Mouse (Mus musculus): ENCODE data around the gene H2-Q7. TPM values are rescaled to one million over a fixed set of nuclear protein-coding genes. Genes with fewer than 3 reads are reported as not detected.

H2-Q7 gene
- polyA plus RNA-seq, 1 experiment from 2014 or later, result 10.0 TPM

GRCm38 (mm10) chr17:35490320-35490719 is 51.4 kb downstream of the H2-Q7 start:
- Histone ChIP-seq H3K4me3 (ENCODE audit: low read depth, low read length) (no peak overlapping the region), H3K27me3 (ENCODE audit: control insufficient read depth, insufficient read depth, low read length) (no peaks in the 10 kb centered on the region), H3K36me3 (ENCODE audit: control insufficient read depth, insufficient read depth, low read length) (no peaks in the 10 kb centered on the region), H3K27ac (ENCODE audit: low read depth, low read length) (no peak overlapping the region), H3K9ac (ENCODE audit: low read length) (no peak overlapping the region), H3K4me2 (no peak overlapping the region), H3K4me1 (ENCODE audit: control insufficient read depth, insufficient read depth, low read length) (no peaks in the 10 kb centered on the region), H3K9me3 (ENCODE audit: control insufficient read depth, low read length) (no peaks in the 10 kb centered on the region)
- DNase-seq (ENCODE audit: low spot score, missing footprints) (no peak), ATAC-seq (ENCODE audit: low FRiP score) (no peak)
- WGBS, result 54% methylated on average over 5 of the region's 5 CpGs

Other genes starting within 250 kb of the H2-Q7 start
- 0.41 TPM in 1 of 2 replicates, not detected in the other for gene Ltb, start 244.7 kb upstream of the H2-Q7 start, polyA plus RNA-seq (2014; fragmentation: Nextera tagmentation; extraction: Ambion mirVana)
- 0.26 TPM in 1 of 2 replicates, not detected in the other for gene Tnf, start 237.1 kb upstream of the H2-Q7 start, polyA plus RNA-seq (2014; fragmentation: Nextera tagmentation; extraction: Ambion mirVana)
- gene Lta, start 233.8 kb upstream of the H2-Q7 start, polyA plus RNA-seq (2014; fragmentation: Nextera tagmentation; extraction: Ambion mirVana), result not detected in 2 replicates
- not detected in 2 replicates for gene Gm16181, start 218.3 kb upstream of the H2-Q7 start, polyA plus RNA-seq (2014; fragmentation: Nextera tagmentation; extraction: Ambion mirVana)
- gene Atp6v1g2, start 205.5 kb upstream of the H2-Q7 start, polyA plus RNA-seq (2014; fragmentation: Nextera tagmentation; extraction: Ambion mirVana), result 17.0 and 17.8 TPM in 2 replicates
- 3.3 and 4.4 TPM in 2 replicates for gene Nfkbil1, start 203.4 kb upstream of the H2-Q7 start, polyA plus RNA-seq (2014; fragmentation: Nextera tagmentation; extraction: Ambion mirVana)
- gene Ddx39b, start 197.4 kb upstream of the H2-Q7 start, polyA plus RNA-seq (2014; fragmentation: Nextera tagmentation; extraction: Ambion mirVana), result 649 and 657 TPM in 2 replicates
- gene H2-D1, start 176.4 kb upstream of the H2-Q7 start, polyA plus RNA-seq (2014; fragmentation: Nextera tagmentation; extraction: Ambion mirVana), result 42.2 and 45.9 TPM in 2 replicates
- not detected in 2 replicates for gene H2-Q1, start 118.8 kb upstream of the H2-Q7 start, polyA plus RNA-seq (2014; fragmentation: Nextera tagmentation; extraction: Ambion mirVana)
- gene H2-Q2, start 96.9 kb upstream of the H2-Q7 start, polyA plus RNA-seq (2014; fragmentation: Nextera tagmentation; extraction: Ambion mirVana), result 0.22 and 0.34 TPM in 2 replicates
- gene H2-Q4, start 59.5 kb upstream of the H2-Q7 start, polyA plus RNA-seq (2014; fragmentation: Nextera tagmentation; extraction: Ambion mirVana), result 1.9 and 2.5 TPM in 2 replicates
- gene H2-Q6, start 14.3 kb upstream of the H2-Q7 start, polyA plus RNA-seq (2014; fragmentation: Nextera tagmentation; extraction: Ambion mirVana), result 0.33 and 0.93 TPM in 2 replicates
- 0.11 and 0.12 TPM in 2 replicates for gene H2-Q10, start 30.9 kb downstream of the H2-Q7 start, polyA plus RNA-seq (2014; fragmentation: Nextera tagmentation; extraction: Ambion mirVana)
- gene Pou5f1, start 66.9 kb downstream of the H2-Q7 start, polyA plus RNA-seq (2014; fragmentation: Nextera tagmentation; extraction: Ambion mirVana), result not detected in 2 replicates
- 56.7 and 57.7 TPM in 2 replicates for gene Tcf19, start 77.7 kb downstream of the H2-Q7 start, polyA plus RNA-seq (2014; fragmentation: Nextera tagmentation; extraction: Ambion mirVana)
- gene Cchcr1, start 77.9 kb downstream of the H2-Q7 start, polyA plus RNA-seq (2014; fragmentation: Nextera tagmentation; extraction: Ambion mirVana), result 8.9 and 10.8 TPM in 2 replicates
- 0.22 and 0.46 TPM in 2 replicates for gene Psors1c2, start 94.0 kb downstream of the H2-Q7 start, polyA plus RNA-seq (2014; fragmentation: Nextera tagmentation; extraction: Ambion mirVana)
- gene Cdsn, start 113.0 kb downstream of the H2-Q7 start, polyA plus RNA-seq (2014; fragmentation: Nextera tagmentation; extraction: Ambion mirVana), result 0.08 TPM in 1 of 2 replicates, not detected in the other
- gene 2300002M23Rik, start 128.3 kb downstream of the H2-Q7 start, polyA plus RNA-seq (2014; fragmentation: Nextera tagmentation; extraction: Ambion mirVana), result not detected in 2 replicates
- gene Sfta2, start 162.4 kb downstream of the H2-Q7 start, polyA plus RNA-seq (2014; fragmentation: Nextera tagmentation; extraction: Ambion mirVana), result not detected in 2 replicates
- not detected in 2 replicates for gene Gm9573, start 187.5 kb downstream of the H2-Q7 start, polyA plus RNA-seq (2014; fragmentation: Nextera tagmentation; extraction: Ambion mirVana)
- 0.14 TPM in 1 of 2 replicates, not detected in the other for gene Mucl3, start 204.5 kb downstream of the H2-Q7 start, polyA plus RNA-seq (2014; fragmentation: Nextera tagmentation; extraction: Ambion mirVana)
- 9.8 and 10.5 TPM in 2 replicates for gene Vars2, start 228.4 kb downstream of the H2-Q7 start, polyA plus RNA-seq (2014; fragmentation: Nextera tagmentation; extraction: Ambion mirVana)
- 39.3 TPM in 2 replicates for gene Gtf2h4, start 234.6 kb downstream of the H2-Q7 start, polyA plus RNA-seq (2014; fragmentation: Nextera tagmentation; extraction: Ambion mirVana)

Measured in midbrain, embryonic 11.5 days (tissue).